Mouse (Mus musculus) midbrain, postnatal 0 days (tissue): Measurements from ENCODE around the gene Olfm2. TPM values are rescaled to one million over a fixed set of nuclear protein-coding genes. Genes with fewer than 3 reads are reported as not detected.

Experiments used
- ATAC-seq: fragments of 200-750 bp; cut with Nextera tagmentation; 2 replicates; pipeline ENCODE4 v1.8.0; 2017; ENCODE audit warnings: moderate number of reproducible peaks, mild to moderate bottlenecking, moderate TSS enrichment, moderate library complexity; ENCODE audit not compliant: low FRiP score
- DNase-seq: peaks from one replicate; pipeline ENCODE4 v3.0.0-alpha.2; 2015; ENCODE audit warnings: low spot score
- H3K27ac ChIP-seq: fragments of 300-500 bp; sonication (generic); 2 replicates; pipeline ENCODE4 v1.5.1; 2014; ENCODE audit warnings: low read depth, mild to moderate bottlenecking, low read length, mixed read lengths
- H3K27me3 ChIP-seq: fragments of 300-500 bp; sonication (generic); 2 replicates; pipeline ENCODE4 v1.6.1; 2014; ENCODE audit warnings: low read length, control low read depth, mixed read lengths; ENCODE audit not compliant: insufficient read depth
- H3K36me3 ChIP-seq: fragments of 300-500 bp; sonication (generic); 2 replicates; pipeline ENCODE4 v1.6.1; 2014; ENCODE audit warnings: low read length, control low read depth, mixed read lengths; ENCODE audit not compliant: insufficient read depth
- H3K4me1 ChIP-seq: fragments of 300-500 bp; sonication (generic); 2 replicates; pipeline ENCODE4 v1.6.1; 2014; ENCODE audit warnings: mild to moderate bottlenecking, control low read depth, antibody characterized with exemption, low read length, mixed read lengths; ENCODE audit not compliant: insufficient read depth
- H3K4me2 ChIP-seq: fragments of 300-500 bp; sonication (generic); 2 replicates; pipeline ENCODE4 v1.6.1; 2014; ENCODE audit warnings: low read depth, mild to moderate bottlenecking, low read length, mixed read lengths; ENCODE audit not compliant: poor library complexity, severe bottlenecking
- H3K4me3 ChIP-seq: fragments of 300-500 bp; sonication (generic); 2 replicates; pipeline ENCODE4 v1.5.1; 2014; ENCODE audit warnings: low read depth, mild to moderate bottlenecking, low read length, moderate library complexity
- H3K9ac ChIP-seq: fragments of 300-500 bp; sonication (generic); replicated peaks from 2 replicates; pipeline ENCODE4 v1.6.1; 2014; ENCODE audit warnings: mild to moderate bottlenecking, low read length, moderate library complexity, mixed read lengths; ENCODE audit not compliant: poor library complexity, severe bottlenecking
- H3K9me3 ChIP-seq: fragments of 300-500 bp; sonication (generic); 2 replicates; pipeline ENCODE4 v1.6.1; 2016; ENCODE audit warnings: low read length, control low read depth
- CTCF ChIP-seq: IDR thresholded peaks from 2 replicates; pipeline ENCODE4 v1.5.1; 2016; ENCODE audit warnings: antibody characterized with exemption, mild to moderate bottlenecking
- WGBS: fragments of 180-500 bp; shearing (Covaris S2); extraction: QIAGEN DNeasy Blood & Tissue Kit; methylation state at CpG from one replicate; pipeline ENCODE4 v1.1.7; 2014; 5-methylcytosine and 5-hydroxymethylcytosine counted together
- polyA plus RNA-seq: library from polyadenylated mRNA; unstranded; fragments of >200 nt; fragmentation: Nextera tagmentation; extraction: Ambion mirVana; gene quantifications from 2 replicates; pipeline ENCODE4 v1.2.1, GENCODE M21; 2015
- total RNA-seq: library from RNA; depleted of rRNA; stranded (reverse); fragments of >200 nt; gene quantifications from 2 replicates; pipeline ENCODE4 v1.2.3, GENCODE M21; 2014

Olfm2 gene
- total and polyA plus RNA-seq, 2 experiments from 2014 or later: 245 to 342 TPM

GRCm38 (mm10) chr9:20740407-20740806, 5.7 kb downstream of the Olfm2 start:
- Histone ChIP-seq H3K27ac (no peak overlapping the region), H3K4me1 (no peaks in the 10 kb centered on the region), H3K27me3 (no peaks in the 10 kb centered on the region), H3K9me3 (no peaks in the 10 kb centered on the region), H3K4me2 (no peak overlapping the region), H3K36me3 (no peaks in the 10 kb centered on the region; the same call in 1 of the 2 replicates), H3K4me3 (no peak overlapping the region), H3K9ac (no peak overlapping the region)
- TF ChIP-seq CTCF: peak; percentile 95
- ATAC-seq (peak; percentile 53), DNase-seq (peak; percentile 82)
- 2% methylated on average over 12 of the region's 12 CpGs for WGBS

DNA sequence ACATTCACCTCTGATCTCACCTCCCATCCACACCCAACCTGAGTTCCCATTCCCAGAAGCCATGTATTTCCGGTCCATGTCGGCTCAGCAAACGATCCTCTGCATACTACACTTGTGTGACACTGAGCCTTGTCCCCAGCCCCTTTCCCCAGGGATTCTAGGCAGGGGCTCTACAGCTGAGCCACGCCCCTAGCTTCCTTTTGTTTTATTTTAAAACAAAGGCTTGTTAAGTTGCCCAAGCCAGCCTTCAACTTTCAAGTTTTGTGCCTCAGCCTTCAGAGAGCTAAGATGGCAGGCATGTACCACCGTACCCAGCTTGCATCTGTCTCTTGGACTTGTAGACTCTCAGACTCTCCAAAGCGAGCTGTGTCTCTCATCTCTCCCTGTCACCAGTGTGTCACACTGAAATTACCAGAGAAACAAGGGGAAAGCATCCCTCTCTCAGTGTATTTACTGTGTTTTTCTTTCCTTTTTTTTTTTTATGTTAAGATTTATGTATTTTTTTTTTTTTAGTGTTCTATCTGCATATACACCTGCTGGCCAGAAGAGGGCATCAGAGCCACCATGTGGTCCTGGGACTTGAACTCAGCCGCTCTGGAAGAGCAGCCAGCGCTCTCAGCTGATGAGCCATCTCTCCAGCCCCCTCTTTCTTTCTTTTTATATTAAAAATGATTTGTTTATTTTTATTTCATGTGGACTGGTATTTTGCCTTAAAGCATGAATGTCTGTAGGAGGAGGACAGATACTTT, 7.7 kb downstream of the Olfm2 start:
- no peak overlapping the region for H3K4me3 ChIP-seq
- no peaks in the 10 kb centered on the region for H3K27me3 ChIP-seq
- no peak overlapping the region for H3K4me2 ChIP-seq
- H3K36me3 ChIP-seq: no peaks in the 10 kb centered on the region; the same call in 1 of the 2 replicates
- H3K9ac ChIP-seq: no peak overlapping the region
- H3K4me1 ChIP-seq: no peaks in the 10 kb centered on the region
- ATAC-seq (no peak), DNase-seq (no peak)
- WGBS: 51% methylated on average over 8 of the region's 8 CpGs
- no peak overlapping the region for H3K27ac ChIP-seq
- H3K9me3 ChIP-seq: no peaks in the 10 kb centered on the region
- TF ChIP-seq CTCF: peak; percentile 76

DNA sequence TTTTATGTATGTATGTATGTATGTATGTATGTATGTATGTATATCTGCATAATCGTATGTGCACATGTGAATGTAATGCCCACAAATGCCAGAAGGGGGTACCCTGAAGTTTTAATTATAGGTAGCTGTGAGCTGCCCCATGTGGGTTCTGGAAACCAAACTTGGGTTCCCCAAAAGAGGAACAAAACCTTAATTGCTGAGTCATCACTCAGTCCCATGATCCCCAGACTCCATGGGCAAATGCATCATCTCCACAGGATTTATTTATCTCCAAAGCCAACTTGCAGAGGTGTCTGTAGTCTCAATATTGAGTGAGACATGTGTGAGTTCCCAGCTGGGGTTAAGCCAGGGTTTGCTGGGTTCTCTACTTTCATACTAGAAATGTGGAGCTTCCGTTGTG, 8.9 kb downstream of the Olfm2 start:
- Histone ChIP-seq H3K4me2 (no peak overlapping the region), H3K4me3 (no peak overlapping the region), H3K4me1 (no peaks in the 10 kb centered on the region), H3K27me3 (no peaks in the 10 kb centered on the region), H3K27ac (no peak overlapping the region), H3K36me3 (no peaks in the 10 kb centered on the region; the same call in 1 of the 2 replicates), H3K9ac (no peak overlapping the region), H3K9me3 (no peaks in the 10 kb centered on the region)
- TF ChIP-seq CTCF: no peak
- DNase-seq (no peak), ATAC-seq (no peak)
- 95% methylated on average over 2 of the region's 2 CpGs for WGBS

DNA sequence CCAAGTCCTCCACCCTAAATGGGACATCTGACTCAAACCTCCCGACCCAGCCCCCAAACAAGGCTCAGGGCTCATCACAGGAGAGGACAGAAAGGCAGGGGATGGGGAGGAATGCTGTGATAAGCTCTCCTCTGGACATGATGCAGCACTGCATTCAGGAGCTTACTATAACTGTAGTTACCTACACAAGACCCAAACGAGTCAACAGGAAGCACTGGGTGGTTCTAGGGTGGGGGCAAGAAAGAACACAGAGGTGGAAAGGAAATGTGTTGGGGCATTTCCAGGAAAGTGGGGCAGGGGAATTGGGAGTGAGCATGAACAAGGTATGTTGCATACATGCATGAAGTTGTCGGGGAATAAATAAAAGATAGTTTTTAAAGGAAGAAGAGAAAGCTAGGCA, 11.5 kb downstream of the Olfm2 start:
- Histone ChIP-seq H3K4me3 (no peak overlapping the region), H3K36me3 (no peaks in the 10 kb centered on the region; the same call in 1 of the 2 replicates), H3K4me1 (no peaks in the 10 kb centered on the region), H3K9ac (no peak overlapping the region), H3K27ac (no peak overlapping the region), H3K4me2 (no peak overlapping the region), H3K9me3 (no peaks in the 10 kb centered on the region), H3K27me3 (no peaks in the 10 kb centered on the region)
- TF ChIP-seq CTCF: no peak
- WGBS: 71% methylated on average over 3 of the region's 3 CpGs
- DNase-seq: no peak
- no peak for ATAC-seq

DNA sequence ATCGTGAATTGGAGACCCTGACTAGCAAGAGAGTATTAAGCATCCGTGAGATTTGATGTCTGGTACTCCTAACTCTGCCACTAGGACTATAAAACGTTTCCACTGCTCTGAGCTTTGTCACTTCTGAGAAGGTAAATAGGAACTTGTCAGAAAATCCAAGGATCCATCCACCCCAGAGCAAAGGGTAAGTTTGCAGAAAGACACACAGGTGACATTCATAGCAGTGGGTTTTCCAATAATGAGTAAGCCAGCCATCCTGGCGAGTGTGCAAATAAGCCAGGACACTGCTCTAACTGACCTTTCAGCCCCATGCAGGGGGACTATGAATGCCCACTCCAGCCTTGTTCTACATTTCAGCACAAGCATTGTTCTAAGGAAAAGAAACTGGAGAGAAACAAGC, 14.4 kb downstream of the Olfm2 start:
- no peaks in the 10 kb centered on the region for H3K36me3 ChIP-seq
- H3K27ac ChIP-seq: no peak overlapping the region
- no peak overlapping the region for H3K9ac ChIP-seq
- no peak for ATAC-seq
- H3K9me3 ChIP-seq: no peaks in the 10 kb centered on the region
- H3K4me2 ChIP-seq: no peak overlapping the region
- no peak for TF ChIP-seq CTCF
- DNase-seq: no peak
- no peak overlapping the region for H3K4me3 ChIP-seq
- no peaks in the 10 kb centered on the region for H3K27me3 ChIP-seq
- peaks cover 4% of the 10 kb centered on the region; the same call in 1 of the 2 replicates for H3K4me1 ChIP-seq
- 65% methylated on average over 4 of the region's 4 CpGs for WGBS

GRCm38 (mm10) chr9:20729451-20729850, 16.7 kb downstream of the Olfm2 start:
- H3K9me3 ChIP-seq: no peaks in the 10 kb centered on the region
- H3K27ac ChIP-seq: no peak overlapping the region
- H3K36me3 ChIP-seq: no peaks in the 10 kb centered on the region
- no peak for ATAC-seq
- H3K4me2 ChIP-seq: no peak overlapping the region
- 41% methylated on average over 6 of the region's 6 CpGs for WGBS
- H3K4me1 ChIP-seq: peaks cover 12% of the 10 kb centered on the region; the same call in 1 of the 2 replicates
- H3K9ac ChIP-seq: no peak overlapping the region
- no peak for TF ChIP-seq CTCF
- no peaks in the 10 kb centered on the region for H3K27me3 ChIP-seq
- DNase-seq: peak; percentile 53
- no peak overlapping the region for H3K4me3 ChIP-seq
